Mouse (Mus musculus) C2C12 (cell line): ENCODE data around the gene Mypop.

Experiments used
- CTCF ChIP-seq: IDR thresholded peaks from one replicate; pipeline ENCODE4 v1.5.1; 2011; ENCODE audit not compliant: control insufficient read depth, insufficient read depth, insufficient read length
- USF1 ChIP-seq: IDR thresholded peaks from one replicate; pipeline ENCODE4 v1.6.1; 2011; ENCODE audit warnings: low read depth, mild to moderate bottlenecking, control low read depth, moderate library complexity

GRCm38 (mm10) chr7:19004631-19005079, 13.6 kb downstream of the Mypop start:
- TF ChIP-seq CTCF = no peak
- TF ChIP-seq USF1 = no peak
